Mouse (Mus musculus) mouse trophoblast stem cell (cell line): Measurements from ENCODE around the gene Elovl5.

Experiments used
- in situ Hi-C, 2 experiments: fragments of 300-500 bp; cut with MseI, MboI; formaldehyde crosslinking; loops; 2 replicates in 1 of 2; 3 replicates in 1 of 2; pipeline ENCODE4 v1.15.1; 2025

Elovl5 gene

GRCm38 (mm10) chr9:77917074-77917621, at the start of gene Elovl5:
Gene Elovl5 (plus strand): TSS chr9:77917364.
- in situ Hi-C loops = no loop called here

- in situ Hi-C loops = no loop called here
These were observed 25.7 kb upstream of the Elovl5 start for GRCm38 (mm10) chr9:77891501-77891900.

- in situ Hi-C loops = no loop called here
These were observed 18.6 kb upstream of the Elovl5 start for GRCm38 (mm10) chr9:77898551-77898950.

GRCm38 (mm10) chr9:77904133-77904532, 13.0 kb upstream of the Elovl5 start:
- in situ Hi-C loops = no loop called here

- in situ Hi-C loops = no loop called here
These were observed 7.4 kb upstream of the Elovl5 start for GRCm38 (mm10) chr9:77909572-77910269.

- in situ Hi-C loops = no loop called here
These were observed 6.6 kb upstream of the Elovl5 start for GRCm38 (mm10) chr9:77910270-77911240.

- in situ Hi-C loops = no loop called here
These were observed 5.5 kb upstream of the Elovl5 start for GRCm38 (mm10) chr9:77911508-77912229.

- in situ Hi-C loops = no loop called here
These were observed 4.9 kb upstream of the Elovl5 start for GRCm38 (mm10) chr9:77912246-77912645.

GRCm38 (mm10) chr9:77914616-77915015, 2.5 kb upstream of the Elovl5 start:
- in situ Hi-C loops = no loop called here

GRCm38 (mm10) chr9:77915791-77916190, 1.4 kb upstream of the Elovl5 start:
- in situ Hi-C loops = no loop called here

- in situ Hi-C loops = no loop called here
These were observed 513 bp downstream of the Elovl5 start for GRCm38 (mm10) chr9:77917622-77918131.

- in situ Hi-C loops = no loop called here
These were observed 1.0 kb downstream of the Elovl5 start for GRCm38 (mm10) chr9:77918211-77918610.

GRCm38 (mm10) chr9:77918961-77919670, 2.0 kb downstream of the Elovl5 start:
- in situ Hi-C loops = no loop called here

GRCm38 (mm10) chr9:77920481-77920880, 3.3 kb downstream of the Elovl5 start:
- in situ Hi-C loops = no loop called here

GRCm38 (mm10) chr9:77921366-77922260, 4.4 kb downstream of the Elovl5 start:
- in situ Hi-C loops = no loop called here

- in situ Hi-C loops = no loop called here
These were observed 6.6 kb downstream of the Elovl5 start for GRCm38 (mm10) chr9:77923774-77924173.

- in situ Hi-C loops = no loop called here
These were observed 7.0 kb downstream of the Elovl5 start for GRCm38 (mm10) chr9:77924199-77924598.

GRCm38 (mm10) chr9:77926151-77926550, 9.0 kb downstream of the Elovl5 start:
- in situ Hi-C loops = no loop called here

- in situ Hi-C loops = no loop called here
These were observed 9.7 kb downstream of the Elovl5 start for GRCm38 (mm10) chr9:77926911-77927310.

GRCm38 (mm10) chr9:77927431-77927830, 10.3 kb downstream of the Elovl5 start:
- in situ Hi-C loops = no loop called here
